Mouse (Mus musculus): ENCODE data around the gene Gse1. TPM values are rescaled to one million over a fixed set of nuclear protein-coding genes. Genes with fewer than 3 reads are reported as not detected.

Gse1 gene
- polyA plus RNA-seq, 1 experiment from 2014 or later, result 23.9 TPM

- Histone ChIP-seq H3K4me3 (replicated peaks; ENCODE audit: low read length) (peak overlapping the region; percentile 87), H3K36me3 (replicated peaks; ENCODE audit: control insufficient read depth, insufficient read depth) (no peaks in the 10 kb centered on the region), H3K9me3 (ENCODE audit: control insufficient read depth, low read length) (no peaks in the 10 kb centered on the region), H3K4me2 (replicated peaks) (peak overlapping the region; percentile 98), H3K9ac (peak overlapping the region; percentile 94), H3K27ac (peak overlapping the region; percentile 100), H3K27me3 (ENCODE audit: control insufficient read depth, insufficient read depth, low read length) (no peaks in the 10 kb centered on the region), H3K4me1 (replicated peaks; ENCODE audit: control insufficient read depth, insufficient read depth, low read length) (peaks cover 69% of the 10 kb centered on the region)
- DNase-seq (ENCODE audit: low spot score) (peak; percentile 68), ATAC-seq (ENCODE audit: low FRiP score) (no peak)
- WGBS, result under 1% methylated on average over 70 of the region's 73 CpGs
Measured at GRCm38 (mm10) chr8:120489142-120489754, 261.0 kb downstream of the Gse1 start.

- no peaks in the 10 kb centered on the region for H3K9me3 ChIP-seq (ENCODE audit: control insufficient read depth, low read length)
- peaks cover 69% of the 10 kb centered on the region for H3K4me1 ChIP-seq (replicated peaks; ENCODE audit: control insufficient read depth, insufficient read depth, low read length)
- DNase-seq (ENCODE audit: low spot score) (no peak), ATAC-seq (ENCODE audit: low FRiP score) (no peak)
- peak overlapping the region; percentile 100 for H3K27ac ChIP-seq
- H3K9ac ChIP-seq, result peak overlapping the region; percentile 94
- WGBS, result 1% methylated on average over 15 of the region's 15 CpGs
- H3K36me3 ChIP-seq (replicated peaks; ENCODE audit: control insufficient read depth, insufficient read depth), result no peaks in the 10 kb centered on the region
- H3K4me3 ChIP-seq (replicated peaks; ENCODE audit: low read length), result peak overlapping the region; percentile 87
- H3K4me2 ChIP-seq (replicated peaks), result peak overlapping the region; percentile 98
- H3K27me3 ChIP-seq (ENCODE audit: control insufficient read depth, insufficient read depth, low read length), result no peaks in the 10 kb centered on the region
Measured at GRCm38 (mm10) chr8:120489771-120490281, 261.6 kb downstream of the Gse1 start.

- H3K4me1 ChIP-seq (replicated peaks; ENCODE audit: control insufficient read depth, insufficient read depth, low read length), result peaks cover 69% of the 10 kb centered on the region
- ATAC-seq (ENCODE audit: low FRiP score) (no peak), DNase-seq (ENCODE audit: low spot score) (no peak)
- WGBS, result 13% methylated on average over 12 of the region's 12 CpGs
- H3K4me2 ChIP-seq (replicated peaks), result peak overlapping the region; percentile 98
- H3K27ac ChIP-seq, result peak overlapping the region; percentile 100
- H3K27me3 ChIP-seq (ENCODE audit: control insufficient read depth, insufficient read depth, low read length), result no peaks in the 10 kb centered on the region
- H3K4me3 ChIP-seq (replicated peaks; ENCODE audit: low read length), result peak overlapping the region; percentile 87
- peak overlapping the region; percentile 94 for H3K9ac ChIP-seq
- no peaks in the 10 kb centered on the region for H3K9me3 ChIP-seq (ENCODE audit: control insufficient read depth, low read length)
- no peaks in the 10 kb centered on the region for H3K36me3 ChIP-seq (replicated peaks; ENCODE audit: control insufficient read depth, insufficient read depth)
Measured at GRCm38 (mm10) chr8:120490354-120491141, 262.3 kb downstream of the Gse1 start.

GRCm38 (mm10) chr8:120491166-120491793 is 263.0 kb downstream of the Gse1 start:
- ATAC-seq (ENCODE audit: low FRiP score) (no peak), DNase-seq (ENCODE audit: low spot score) (no peak)
- Histone ChIP-seq H3K9me3 (ENCODE audit: control insufficient read depth, low read length) (no peaks in the 10 kb centered on the region), H3K4me3 (replicated peaks; ENCODE audit: low read length) (peak overlapping the region; percentile 87), H3K4me2 (replicated peaks) (peak overlapping the region; percentile 98), H3K27ac (0 out of 2 replicates have a peak overlapping the region, but pooled peaks have one; percentile 100), H3K27me3 (ENCODE audit: control insufficient read depth, insufficient read depth, low read length) (no peaks in the 10 kb centered on the region), H3K4me1 (replicated peaks; ENCODE audit: control insufficient read depth, insufficient read depth, low read length) (peaks cover 64% of the 10 kb centered on the region), H3K36me3 (replicated peaks; ENCODE audit: control insufficient read depth, insufficient read depth) (no peaks in the 10 kb centered on the region), H3K9ac (peak overlapping the region; percentile 94)
- 73% methylated on average over 5 of the region's 5 CpGs for WGBS

GRCm38 (mm10) chr8:120492193-120492880 is 264.1 kb downstream of the Gse1 start:
- H3K9me3 ChIP-seq (ENCODE audit: control insufficient read depth, low read length), result no peaks in the 10 kb centered on the region
- no peak overlapping the region for H3K27ac ChIP-seq
- peak overlapping the region; percentile 98 for H3K4me2 ChIP-seq (replicated peaks)
- H3K36me3 ChIP-seq (replicated peaks; ENCODE audit: control insufficient read depth, insufficient read depth), result no peaks in the 10 kb centered on the region
- no peak for DNase-seq (ENCODE audit: low spot score)
- peaks cover 62% of the 10 kb centered on the region for H3K4me1 ChIP-seq (replicated peaks; ENCODE audit: control insufficient read depth, insufficient read depth, low read length)
- no peaks in the 10 kb centered on the region for H3K27me3 ChIP-seq (ENCODE audit: control insufficient read depth, insufficient read depth, low read length)
- H3K4me3 ChIP-seq (replicated peaks; ENCODE audit: low read length), result peak overlapping the region; percentile 87
- ATAC-seq (ENCODE audit: low FRiP score), result no peak
- 24% methylated on average over 14 of the region's 14 CpGs for WGBS
- peak overlapping the region; percentile 50 for H3K9ac ChIP-seq

- no peaks in the 10 kb centered on the region for H3K9me3 ChIP-seq (ENCODE audit: control insufficient read depth, low read length)
- H3K36me3 ChIP-seq (replicated peaks; ENCODE audit: control insufficient read depth, insufficient read depth), result no peaks in the 10 kb centered on the region
- H3K9ac ChIP-seq, result peak overlapping the region; percentile 50
- no peak for ATAC-seq (ENCODE audit: low FRiP score)
- WGBS, result 42% methylated on average over 4 of the region's 4 CpGs
- no peak overlapping the region for H3K27ac ChIP-seq
- DNase-seq (ENCODE audit: low spot score), result no peak
- H3K4me1 ChIP-seq (replicated peaks; ENCODE audit: control insufficient read depth, insufficient read depth, low read length), result peaks cover 68% of the 10 kb centered on the region
- no peaks in the 10 kb centered on the region for H3K27me3 ChIP-seq (ENCODE audit: control insufficient read depth, insufficient read depth, low read length)
- H3K4me3 ChIP-seq (replicated peaks; ENCODE audit: low read length), result peak overlapping the region; percentile 87
- H3K4me2 ChIP-seq (replicated peaks), result peak overlapping the region; percentile 98
Measured at GRCm38 (mm10) chr8:120492881-120493220, 264.6 kb downstream of the Gse1 start.

GRCm38 (mm10) chr8:120493508-120494464 is 265.5 kb downstream of the Gse1 start:
- Histone ChIP-seq H3K4me2 (replicated peaks) (peak overlapping the region; percentile 98), H3K4me1 (replicated peaks; ENCODE audit: control insufficient read depth, insufficient read depth, low read length) (peaks cover 77% of the 10 kb centered on the region), H3K27me3 (ENCODE audit: control insufficient read depth, insufficient read depth, low read length) (no peaks in the 10 kb centered on the region), H3K9me3 (ENCODE audit: control insufficient read depth, low read length) (no peaks in the 10 kb centered on the region), H3K27ac (no peak overlapping the region), H3K9ac (peak overlapping the region; percentile 50), H3K4me3 (replicated peaks; ENCODE audit: low read length) (peak overlapping the region; percentile 87; the same call in 1 of the 2 replicates), H3K36me3 (replicated peaks; ENCODE audit: control insufficient read depth, insufficient read depth) (no peaks in the 10 kb centered on the region)
- DNase-seq (ENCODE audit: low spot score) (no peak), ATAC-seq (ENCODE audit: low FRiP score) (no peak)
- WGBS, result 52% methylated on average over 16 of the region's 16 CpGs

GRCm38 (mm10) chr8:120494903-120495302 is 266.6 kb downstream of the Gse1 start:
- DNase-seq (ENCODE audit: low spot score) (no peak), ATAC-seq (ENCODE audit: low FRiP score) (peak; percentile 29; the same call in 1 of the 2 replicates)
- H3K4me2 ChIP-seq (replicated peaks), result peak overlapping the region; percentile 98
- 23% methylated on average over 15 of the region's 15 CpGs for WGBS
- H3K9ac ChIP-seq, result peak overlapping the region; percentile 10; the same call in 1 of the 2 replicates
- no peak overlapping the region; the same call in 1 of the 2 replicates for H3K4me3 ChIP-seq (replicated peaks; ENCODE audit: low read length)
- no peaks in the 10 kb centered on the region for H3K36me3 ChIP-seq (replicated peaks; ENCODE audit: control insufficient read depth, insufficient read depth)
- no peaks in the 10 kb centered on the region for H3K9me3 ChIP-seq (ENCODE audit: control insufficient read depth, low read length)
- H3K4me1 ChIP-seq (replicated peaks; ENCODE audit: control insufficient read depth, insufficient read depth, low read length), result peaks cover 84% of the 10 kb centered on the region
- H3K27me3 ChIP-seq (ENCODE audit: control insufficient read depth, insufficient read depth, low read length), result no peaks in the 10 kb centered on the region
- no peak overlapping the region for H3K27ac ChIP-seq
